Mouse (Mus musculus) cerebellum, adult 11-12 months (tissue): ENCODE measurements at regions not wholly inside any gene's neighbourhood (a gene's known extent, or its start where the extent isn't known, plus 50 kb on each side); places are given as distances from the start of the nearest gene placed in this dataset.
A peak's percentile ranks its signal among the peaks of the same experiment; 100 is the strongest.

Experiments used
- DNase-seq: peaks from one replicate; pipeline ENCODE4 v3.0.0; 2022

- no peak for DNase-seq
Measured at GRCm38 (mm10) chr17:14481746-14482145, 202.4 kb downstream of the Smoc2 start.

DNA sequence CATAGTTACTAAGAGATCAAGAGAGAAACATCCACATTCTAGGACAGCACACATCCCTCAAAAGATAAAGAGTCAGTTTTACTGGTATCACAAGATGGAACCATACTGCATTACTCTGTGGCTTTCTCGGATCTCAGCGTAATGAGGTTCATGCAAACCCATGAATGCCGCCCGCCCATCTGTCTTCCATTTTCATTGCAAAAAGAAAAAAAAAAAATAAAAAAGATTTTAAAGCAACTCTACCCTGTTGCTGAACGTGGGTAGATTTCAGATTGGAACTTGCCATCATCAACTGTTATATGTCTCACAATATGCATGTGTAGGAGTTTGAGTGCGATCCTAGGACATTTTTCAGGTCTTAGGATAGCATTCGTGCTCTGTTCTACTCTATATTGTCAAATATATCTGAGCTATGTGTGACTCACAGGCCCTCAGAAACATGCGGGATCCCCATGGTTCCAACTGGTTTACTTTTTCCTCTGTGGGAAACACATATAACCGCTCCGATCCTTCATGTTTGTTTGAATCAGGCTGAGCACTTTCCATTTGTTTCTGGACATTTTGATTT is 199.7 kb downstream of the Smoc2 start:
- no peak for DNase-seq

- no peak for DNase-seq
Measured at GRCm38 (mm10) chr17:14476707-14477106, 197.4 kb downstream of the Smoc2 start.

DNA sequence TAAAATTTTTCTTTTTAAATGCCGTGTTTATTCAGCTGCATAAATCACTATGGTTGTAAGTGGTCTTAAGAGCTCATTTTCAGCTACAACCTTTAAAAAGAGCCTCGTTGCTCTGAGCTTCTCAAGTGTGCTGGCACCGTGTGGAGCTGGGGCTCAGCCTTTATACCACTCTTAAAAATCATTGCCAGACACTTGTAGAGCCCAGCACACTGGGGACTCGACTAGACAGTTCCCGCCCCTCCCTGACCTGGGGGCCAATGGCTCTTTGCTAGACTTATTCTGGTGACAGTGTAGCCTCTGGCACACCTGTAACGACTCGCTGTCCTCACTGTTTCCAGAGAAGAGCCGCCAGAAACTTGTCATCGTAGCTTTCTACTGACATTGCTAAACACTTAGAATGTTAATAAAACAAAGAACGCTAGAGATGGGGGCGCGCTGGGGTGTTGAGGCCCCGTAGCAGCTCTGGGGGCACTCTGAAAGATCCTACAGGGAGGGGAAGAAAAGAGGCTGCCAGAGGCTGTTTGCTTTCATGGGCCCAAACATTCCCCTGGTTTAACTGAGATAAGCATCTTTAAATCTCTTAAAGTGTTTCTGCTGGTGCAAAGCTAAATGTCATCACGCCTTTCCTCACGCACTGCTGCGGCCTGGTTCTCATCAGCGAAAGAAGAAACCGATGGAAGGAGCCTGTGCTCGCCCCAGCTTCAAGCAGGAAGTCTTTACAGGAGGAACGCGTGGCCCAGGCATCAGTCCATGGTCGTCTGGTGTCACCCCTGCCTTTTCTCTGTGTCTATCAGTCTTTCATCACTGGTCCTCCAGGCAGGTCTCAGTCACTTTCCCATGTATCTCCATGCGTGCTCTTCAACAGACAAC is 196.7 kb downstream of the Smoc2 start:
- no peak for DNase-seq

DNA sequence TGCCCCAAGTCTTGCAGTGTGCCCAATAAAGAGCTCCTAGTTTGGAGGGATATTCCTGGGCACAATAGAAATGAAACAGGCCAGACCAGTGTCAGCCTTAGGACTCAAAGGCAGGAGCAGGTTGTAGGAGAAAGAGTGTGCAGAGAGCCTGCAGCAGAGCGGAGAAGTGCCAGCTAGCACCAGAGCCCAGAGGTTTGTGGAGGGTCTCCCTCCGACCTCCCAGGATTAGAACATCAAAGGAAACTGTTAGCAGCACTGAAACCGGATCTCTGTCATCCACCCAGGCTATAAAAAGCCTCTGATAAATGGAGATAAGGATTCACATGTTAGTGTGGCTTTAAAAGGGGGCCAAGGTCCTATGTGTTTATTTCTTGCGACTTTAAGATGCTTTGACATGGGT is 196.0 kb downstream of the Smoc2 start:
- DNase-seq = no peak

DNA sequence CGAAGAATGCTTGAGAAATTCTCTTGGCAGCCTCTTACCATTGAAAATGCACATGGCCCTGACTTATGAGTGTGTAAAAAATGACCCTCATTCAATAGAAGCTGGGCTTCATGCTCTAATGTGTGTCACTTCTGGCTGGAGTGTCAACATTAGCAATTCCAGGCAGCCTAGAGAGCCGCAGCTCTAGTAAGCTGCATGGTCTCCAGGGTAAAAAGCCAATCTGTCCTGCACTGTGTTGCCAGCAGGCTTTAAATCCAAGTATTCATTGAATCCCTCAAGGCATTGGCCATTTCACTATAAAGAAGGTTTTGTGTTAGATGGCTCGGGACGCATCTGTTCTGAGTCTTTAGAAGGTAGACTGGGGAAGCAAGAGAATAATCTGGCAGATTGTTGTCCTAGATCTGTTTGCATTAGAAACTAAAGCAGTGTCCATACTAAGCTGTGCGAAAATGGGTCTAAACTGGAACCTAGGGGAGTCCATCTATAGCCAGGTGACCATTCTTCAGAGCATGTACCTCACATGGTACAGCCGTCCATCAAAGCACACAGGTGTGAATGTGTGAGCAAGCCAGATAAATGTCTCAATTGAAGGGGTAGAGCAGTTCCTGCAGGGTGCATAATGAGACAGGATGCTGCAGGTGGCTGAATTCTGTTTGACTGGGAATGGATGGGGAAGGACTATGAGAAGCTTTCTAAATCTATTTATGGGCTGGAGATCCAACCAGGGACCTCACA is 189.6 kb downstream of the Smoc2 start:
- DNase-seq = no peak

GRCm38 (mm10) chr17:14455251-14455743 is 176.0 kb downstream of the Smoc2 start:
- DNase-seq = peak; percentile 75
